26 mouse cellular contexts compared by ENCODE assay signal in the genomic region with DNA sequence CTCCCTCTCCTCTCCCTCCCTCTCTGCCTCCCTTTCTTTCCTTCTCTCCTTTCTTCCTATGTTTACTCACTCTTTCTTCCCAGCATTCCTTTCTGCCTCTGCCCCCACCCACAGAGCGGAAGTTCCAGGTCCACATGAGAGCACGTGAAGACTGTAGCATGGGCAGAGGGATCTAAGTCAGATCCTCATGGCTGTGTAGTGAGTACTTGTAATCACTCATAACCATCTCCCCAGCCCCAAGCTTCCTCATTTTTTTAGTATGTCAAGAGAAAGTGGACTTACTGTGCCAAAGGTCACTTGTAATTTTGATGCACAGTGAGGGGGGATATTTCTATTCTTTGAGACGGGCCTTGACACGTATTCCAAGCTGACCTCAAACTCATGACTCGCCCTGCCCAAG. TPM values are rescaled to one million over a fixed set of nuclear protein-coding genes. Genes with fewer than 3 reads are reported as not detected.
DNase-seq lines count a peak whose midpoint lies in the region; ATAC-seq and TF ChIP-seq lines count a peak whose summit lies in the region.
"Had no signal": no experiment of that assay in that cellular context is flagged by ENCODE, and none has a peak within 500 bp of the region (broad histone marks: within the 10 kb centered on the region; RNA-seq: fewer than 3 reads in every experiment).

No protein-coding gene starts in this region.

- no peaks in the 10 kb centered on the region for H3K36me3 ChIP-seq in MEL (ENCODE audit: control insufficient read depth in 1 of 2, insufficient read depth in 2 of 2, low read length in 2 of 2)
- no peaks in the 10 kb centered on the region for H3K36me3 ChIP-seq in midbrain, embryonic 15.5 days (replicated peaks)
- H3K36me3 ChIP-seq: embryonic facial prominence, embryonic 10.5 days; embryonic facial prominence, embryonic 13.5 days; forebrain, embryonic 12.5 days; forebrain, embryonic 15.5 days; hindbrain, embryonic 10.5 days; hindbrain, embryonic 13.5 days had no signal

- no peak overlapping the region for H3K4me2 ChIP-seq in midbrain, embryonic 15.5 days
- H3K4me2 ChIP-seq: embryonic facial prominence, embryonic 13.5 days; forebrain, embryonic 12.5 days; forebrain, embryonic 15.5 days; heart, embryonic 11.5 days; hindbrain, embryonic 13.5 days had no signal

- no peak for TF ChIP-seq CTCF in MEL (IDR thresholded peaks at IDR 0.05 in 2 of 3, conservative IDR thresholded peaks at IDR 0.05 in 1 of 3; ENCODE audit: control insufficient read depth in 1 of 3, insufficient read depth in 1 of 3, low read depth in 2 of 3, low read length in 3 of 3, poor library complexity in 1 of 3, severe bottlenecking in 1 of 3)
- TF ChIP-seq CTCF in bone marrow macrophage, adult 2 months (IDR thresholded peaks at IDR 0.05; ENCODE audit: low read depth, low read length), result no peak

- 84% methylated on average over 5 of the region's 5 CpGs for WGBS in midbrain, embryonic 15.5 days

- H3K4me3 ChIP-seq in MEL (ENCODE audit: control insufficient read depth in 1 of 2, insufficient read depth in 1 of 2, low read depth in 2 of 2, low read length in 2 of 2), result no peak overlapping the region
- H3K4me3 ChIP-seq in bone marrow macrophage, adult 2 months (ENCODE audit: insufficient read depth, low read length), result no peak overlapping the region
- H3K4me3 ChIP-seq in midbrain, embryonic 15.5 days, result no peak overlapping the region
- H3K4me3 ChIP-seq: embryonic facial prominence, embryonic 10.5 days; embryonic facial prominence, embryonic 13.5 days; erythroblast, embryonic 14.5 days; forebrain, embryonic 12.5 days; forebrain, embryonic 15.5 days; hindbrain, embryonic 10.5 days; hindbrain, embryonic 13.5 days had no signal

- H3K4me1 ChIP-seq in MEL (ENCODE audit: control insufficient read depth in 1 of 2, insufficient read depth in 2 of 2, low read length in 2 of 2), result 0 out of 4 replicates have a peak, but pooled peaks cover 0 to 3% of the 10 kb centered on the region in 2 experiments
- H3K4me1 ChIP-seq in bone marrow macrophage, adult 2 months (ENCODE audit: control insufficient read depth, insufficient read depth, low read length), result peaks cover 28% of the 10 kb centered on the region
- no peaks in the 10 kb centered on the region for H3K4me1 ChIP-seq in midbrain, embryonic 15.5 days
- H3K4me1 ChIP-seq: embryonic facial prominence, embryonic 10.5 days; embryonic facial prominence, embryonic 13.5 days; forebrain, embryonic 12.5 days; hindbrain, embryonic 10.5 days; hindbrain, embryonic 13.5 days had no signal

- TF ChIP-seq POLR2A in MEL (IDR thresholded peaks at IDR 0.05; ENCODE audit: control insufficient read depth in 1 of 2, insufficient read depth in 1 of 2, low read depth in 1 of 2, low read length in 2 of 2, poor library complexity in 1 of 2), result no peak
- no peak for TF ChIP-seq POLR2A in bone marrow macrophage, adult 2 months (IDR thresholded peaks at IDR 0.05; ENCODE audit: borderline replicate concordance, low read depth, low read length)

- H3K27me3 ChIP-seq in MEL (ENCODE audit: control insufficient read depth in 1 of 2, insufficient read depth in 2 of 2, low read length in 2 of 2), result no peaks in the 10 kb centered on the region
- H3K27me3 ChIP-seq in midbrain, embryonic 15.5 days (replicated peaks), result no peaks in the 10 kb centered on the region
- H3K27me3 ChIP-seq: embryonic facial prominence, embryonic 13.5 days; forebrain, embryonic 12.5 days; forebrain, embryonic 15.5 days; Patski had no signal

- peak; percentile 13 for DNase-seq in MEL (ENCODE audit: low read depth, low spot score)
- DNase-seq: adrenal gland, postnatal 10 days; adrenal gland, postnatal 36 days; cerebellum, adult 11 months; cerebellum, adult 2 months; cerebellum, adult 9-11 months; cerebellum, postnatal 25 days; embryo, embryonic 11 days; gastrocnemius, postnatal 10 days; gastrocnemius, postnatal 36 days; heart, adult 11 months had no signal

- H3K9me3 ChIP-seq in MEL (replicated peaks; ENCODE audit: insufficient read depth, low read length), result no peaks in the 10 kb centered on the region
- H3K9me3 ChIP-seq in midbrain, embryonic 15.5 days, result no peaks in the 10 kb centered on the region
- H3K9me3 ChIP-seq: embryonic facial prominence, embryonic 10.5 days; embryonic facial prominence, embryonic 13.5 days; forebrain, embryonic 12.5 days; forebrain, embryonic 15.5 days; hindbrain, embryonic 10.5 days; hindbrain, embryonic 13.5 days had no signal

- peak; percentile 32 to 56; a peak in 1 of 4 replicates for ATAC-seq in hematopoietic stem cell, adult 5-6 weeks (replicated peaks in 1 of 2; ENCODE audit: insufficient read depth in 1 of 2, low FRiP score in 2 of 2, low TSS enrichment in 1 of 2, low read depth in 1 of 2, poor library complexity in 2 of 2, severe bottlenecking in 2 of 2)
- ATAC-seq in CD4-positive, CD25-positive, alpha-beta regulatory T cell, adult 4 months, result no peak
- ATAC-seq in midbrain, embryonic 15.5 days (replicated peaks), result no peak
- ATAC-seq in inflammation-experienced regulatory T-cells, adult 6 months, result no peak
- ATAC-seq: forebrain, embryonic 15.5 days; hindbrain, embryonic 16.5 days; Patski had no signal

- H3K79me2 ChIP-seq in MEL (ENCODE audit: control insufficient read depth, insufficient read depth, low read length, poor library complexity), result no peaks in the 10 kb centered on the region

- no peak for TF ChIP-seq RAD21 in MEL (IDR thresholded peaks at IDR 0.05; ENCODE audit: low read depth, low read length)

- no peak for TF ChIP-seq EP300 in MEL (IDR thresholded peaks at IDR 0.05; ENCODE audit: low read depth in 1 of 2, low read length in 2 of 2)

- H3K9ac ChIP-seq in MEL (ENCODE audit: control insufficient read depth, low read depth, low read length, poor library complexity, severe bottlenecking), result no peak overlapping the region
- no peak overlapping the region for H3K9ac ChIP-seq in midbrain, embryonic 15.5 days
- H3K9ac ChIP-seq: embryonic facial prominence, embryonic 13.5 days; forebrain, embryonic 12.5 days; forebrain, embryonic 15.5 days; hindbrain, embryonic 13.5 days had no signal

- H3K27ac ChIP-seq in MEL (ENCODE audit: control insufficient read depth, low read depth, low read length), result no peak overlapping the region
- H3K27ac ChIP-seq in bone marrow macrophage, adult 2 months (ENCODE audit: insufficient read depth, low read depth, low read length), result peak overlapping the region; percentile 43
- no peak overlapping the region for H3K27ac ChIP-seq in midbrain, embryonic 15.5 days
- H3K27ac ChIP-seq: embryonic facial prominence, embryonic 10.5 days; embryonic facial prominence, embryonic 13.5 days; forebrain, embryonic 12.5 days; forebrain, embryonic 15.5 days; hindbrain, embryonic 10.5 days; hindbrain, embryonic 13.5 days had no signal

TF ChIP-seq in MEL, 35 proteins besides CTCF, POLR2A, EP300 and RAD21:
- TF ChIP-seq POLR2AphosphoS5 (IDR thresholded peaks at IDR 0.05; ENCODE audit: borderline replicate concordance, low read depth, low read length) (no peak), NRF1 (IDR thresholded peaks at IDR 0.05; ENCODE audit: insufficient read depth, low read depth, low read length, poor library complexity, severe bottlenecking) (no peak), ZC3H11A (IDR thresholded peaks at IDR 0.05; ENCODE audit: low read depth, low read length) (no peak), USF2 (IDR thresholded peaks at IDR 0.05; ENCODE audit: borderline replicate concordance in 1 of 2, insufficient read depth in 1 of 2, low read depth in 1 of 2, low read length in 2 of 2) (no peak), RCOR1 (IDR thresholded peaks at IDR 0.05; ENCODE audit: low read depth, low read length) (no peak), USF1 (IDR thresholded peaks at IDR 0.05; ENCODE audit: low read depth, low read length) (no peak)

RNA-seq across cellular contexts. Expression of gene Rras2, which starts 45.4 kb away (rescaled TPM):
- total RNA-seq in MEL (2012; rRNA removed), result not detected in 2 replicates
- not detected for polyA plus RNA-seq in MEL (2012; ENCODE audit: insufficient read depth in 1 of 2, insufficient read length in 2 of 2, low read depth in 1 of 2, low replicate concordance in 2 of 2, missing spikeins in 1 of 2)
- polyA plus RNA-seq in bone marrow macrophage, adult 2 months (2012; ENCODE audit: insufficient read depth, insufficient read length, missing spikeins), result 0.72 and 0.93 TPM in 2 replicates
- total RNA-seq in hematopoietic stem cell, adult 5-6 weeks (2017), result 9.2 and 12.4 TPM in 2 replicates
- polyA plus RNA-seq in CD4-positive, CD25-positive, alpha-beta regulatory T cell, adult 4 months (2017; shearing (Covaris generic)), result 10 to 100 TPM in 1 of 2 experiments, 1 to 10 TPM in 1; 7.8 to 11.1 TPM
- 20.7 and 21.6 TPM in 2 replicates for polyA plus RNA-seq in midbrain, embryonic 15.5 days (2015; fragmentation: Nextera tagmentation; extraction: Ambion mirVana)
- polyA plus RNA-seq in inflammation-experienced regulatory T-cells, adult 6 months (2017; shearing (Covaris generic)), result 1 to 10 TPM; 3.3 to 5.3 (median 4.5) TPM
- polyA plus RNA-seq: erythroblast, embryonic 14.5 days had no signal

Comparison
In these comparisons a context has a peak if more than half of its experiments do, and no peak if none do; other contexts are left out.
1. ATAC-seq: peak in hematopoietic stem cell, adult 5-6 weeks (2 of 2); none in CD4-positive, CD25-positive, alpha-beta regulatory T cell, adult 4 months (single experiment), midbrain, embryonic 15.5 days (single experiment) and inflammation-experienced regulatory T-cells, adult 6 months (single experiment).